Mouse (Mus musculus) heart, embryonic 16.5 days (tissue): ENCODE data around the gene Lgr5. TPM values are rescaled to one million over a fixed set of nuclear protein-coding genes. Genes with fewer than 3 reads are reported as not detected.

Source experiments
- ATAC-seq: fragments of 200-750 bp; cut with Nextera tagmentation; replicated peaks from 2 replicates; pipeline ENCODE4 v1.8.0; 2017; ENCODE audit warnings: moderate number of reproducible peaks; ENCODE audit not compliant: insufficient read depth, low FRiP score; ENCODE audit errors: extremely low read depth
- H3K27ac ChIP-seq: fragments of 300-500 bp; sonication (generic); 2 replicates; pipeline ENCODE4 v1.5.1; 2014; ENCODE audit warnings: mild to moderate bottlenecking, low read length, control low read depth, moderate library complexity
- H3K27me3 ChIP-seq: fragments of 300-500 bp; sonication (generic); 2 replicates; pipeline ENCODE4 v1.6.1; 2014; ENCODE audit warnings: low read length, mixed read lengths; ENCODE audit not compliant: control insufficient read depth, insufficient read depth
- H3K36me3 ChIP-seq: fragments of 300-500 bp; sonication (generic); 2 replicates; pipeline ENCODE4 v1.6.1; 2014; ENCODE audit not compliant: control insufficient read depth, insufficient read depth
- H3K4me1 ChIP-seq: fragments of 300-500 bp; sonication (generic); 2 replicates; pipeline ENCODE4 v1.6.1; 2014; ENCODE audit warnings: low read length, mixed read lengths; ENCODE audit not compliant: control insufficient read depth, insufficient read depth
- H3K4me2 ChIP-seq: fragments of 300-500 bp; sonication (generic); 2 replicates; pipeline ENCODE4 v1.6.1; 2014; ENCODE audit warnings: low read depth, mild to moderate bottlenecking, control low read depth, low read length
- H3K4me3 ChIP-seq: fragments of 300-500 bp; sonication (generic); 2 replicates; pipeline ENCODE4 v1.5.1; 2014; ENCODE audit warnings: mild to moderate bottlenecking, control low read depth, low read length
- H3K9ac ChIP-seq: fragments of 300-500 bp; sonication (generic); 2 replicates; pipeline ENCODE4 v1.6.1; 2014; ENCODE audit warnings: low read length, control low read depth
- H3K9me3 ChIP-seq: fragments of 300-500 bp; sonication (generic); replicated peaks from 2 replicates; pipeline ENCODE4 v1.6.1; 2016; ENCODE audit warnings: low read length; ENCODE audit not compliant: control insufficient read depth
- WGBS: fragments of 180-500 bp; shearing (Covaris S2); extraction: QIAGEN DNeasy Blood & Tissue Kit; methylation state at CpG from one replicate; pipeline ENCODE4 v1.1.7; 2014; 5-methylcytosine and 5-hydroxymethylcytosine counted together
- polyA plus RNA-seq: library from polyadenylated mRNA; unstranded; fragments of >200 nt; fragmentation: Nextera tagmentation; extraction: Ambion mirVana; gene quantifications from 2 replicates; pipeline ENCODE4 v1.2.1, GENCODE M21; 2015

Gene Lgr5
- polyA plus RNA-seq, 1 experiment from 2014 or later, result 0.53 TPM

DNA sequence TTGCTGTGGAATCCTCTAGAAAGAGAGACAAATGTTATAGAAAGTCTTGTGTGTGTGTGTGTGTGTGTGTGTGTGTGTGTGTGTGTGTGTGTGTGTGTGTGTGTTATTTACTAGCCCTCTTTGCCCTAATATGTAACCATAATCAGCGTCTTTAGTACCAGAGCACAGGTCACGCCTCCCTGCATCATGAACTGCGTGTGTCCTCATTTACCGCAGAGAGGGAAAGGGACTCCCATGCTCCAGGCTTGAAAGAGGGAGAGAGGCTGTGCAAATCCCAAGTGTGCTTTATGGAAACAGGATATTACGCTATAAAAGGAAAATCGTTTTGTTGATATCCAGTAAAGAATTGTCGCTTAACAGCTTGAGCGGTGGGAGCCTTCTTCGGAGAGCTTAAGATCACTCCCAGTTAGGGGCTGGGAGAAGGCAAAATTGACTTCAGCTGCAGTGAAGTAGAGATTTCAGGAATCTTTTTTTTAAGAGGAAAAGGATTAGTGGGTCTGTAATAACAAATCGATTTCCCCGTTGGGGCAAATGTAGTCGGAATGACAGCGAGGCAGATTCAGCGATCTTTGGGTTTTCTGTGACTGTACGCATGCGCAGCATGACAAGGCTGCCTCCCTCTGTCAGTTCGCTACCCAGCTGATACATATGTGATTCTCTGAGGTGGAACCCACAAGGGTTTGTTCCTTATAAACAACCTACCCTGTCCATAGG, 116.8 kb downstream of the Lgr5 start:
- Histone ChIP-seq H3K27ac (no peak overlapping the region), H3K9me3 (no peaks in the 10 kb centered on the region; the same call in 1 of the 2 replicates), H3K4me3 (peak overlapping the region; percentile 50), H3K27me3 (no peaks in the 10 kb centered on the region), H3K36me3 (no peaks in the 10 kb centered on the region), H3K4me1 (no peaks in the 10 kb centered on the region), H3K9ac (peak overlapping the region; percentile 41; the same call in 1 of the 2 replicates), H3K4me2 (peak overlapping the region; percentile 61)
- no peak for ATAC-seq
- 38% methylated on average over 17 of the region's 17 CpGs for WGBS

GRCm38 (mm10) chr10:115469040-115469439, 118.5 kb downstream of the Lgr5 start:
- H3K4me2 ChIP-seq, result no peak overlapping the region
- WGBS, result 33% methylated on average over 7 of the region's 7 CpGs
- no peak for ATAC-seq
- no peak overlapping the region for H3K9ac ChIP-seq
- no peaks in the 10 kb centered on the region; the same call in 1 of the 2 replicates for H3K9me3 ChIP-seq
- no peak overlapping the region for H3K27ac ChIP-seq
- no peaks in the 10 kb centered on the region for H3K4me1 ChIP-seq
- H3K27me3 ChIP-seq, result no peaks in the 10 kb centered on the region
- no peaks in the 10 kb centered on the region for H3K36me3 ChIP-seq
- H3K4me3 ChIP-seq, result no peak overlapping the region

- Histone ChIP-seq H3K9ac (no peak overlapping the region), H3K27me3 (no peaks in the 10 kb centered on the region), H3K36me3 (no peaks in the 10 kb centered on the region), H3K4me1 (no peaks in the 10 kb centered on the region), H3K4me2 (no peak overlapping the region), H3K27ac (no peak overlapping the region), H3K9me3 (no peaks in the 10 kb centered on the region; the same call in 1 of the 2 replicates), H3K4me3 (no peak overlapping the region)
- WGBS, result 53% methylated on average over 7 of the region's 7 CpGs
- no peak for ATAC-seq
Observed at GRCm38 (mm10) chr10:115468632-115469031, 118.9 kb downstream of the Lgr5 start.

DNA sequence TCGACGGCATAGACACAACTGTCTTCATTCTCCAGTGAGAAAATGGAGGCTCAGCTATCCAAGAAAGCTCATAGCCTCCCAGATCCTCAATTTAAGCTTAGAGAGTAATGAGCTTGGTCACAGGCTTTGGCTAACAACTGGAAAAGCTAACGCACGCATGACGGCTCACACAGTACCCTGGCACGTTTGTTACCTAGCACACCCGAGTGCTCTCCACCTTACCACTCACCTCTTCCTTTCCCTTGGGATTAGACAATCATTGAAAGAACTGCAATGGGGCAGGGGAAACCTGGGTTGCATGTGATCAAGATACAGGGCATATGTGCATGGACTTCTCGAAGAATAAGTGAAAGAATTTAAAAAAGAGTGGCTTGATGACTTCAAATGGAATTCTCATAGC, 119.6 kb downstream of the Lgr5 start:
- Histone ChIP-seq H3K4me1 (no peaks in the 10 kb centered on the region), H3K9me3 (no peaks in the 10 kb centered on the region; the same call in 1 of the 2 replicates), H3K27ac (no peak overlapping the region), H3K9ac (no peak overlapping the region), H3K4me2 (no peak overlapping the region), H3K27me3 (no peaks in the 10 kb centered on the region), H3K4me3 (no peak overlapping the region), H3K36me3 (no peaks in the 10 kb centered on the region)
- 82% methylated on average over 8 of the region's 8 CpGs for WGBS
- no peak for ATAC-seq

- ATAC-seq, result 0 out of 2 replicates have a peak, but pooled peaks have one; percentile 28
- H3K36me3 ChIP-seq, result no peaks in the 10 kb centered on the region
- WGBS, result 38% methylated on average over 6 of the region's 6 CpGs
Observed at GRCm38 (mm10) chr10:115465778-115466177, 121.8 kb downstream of the Lgr5 start.

DNA sequence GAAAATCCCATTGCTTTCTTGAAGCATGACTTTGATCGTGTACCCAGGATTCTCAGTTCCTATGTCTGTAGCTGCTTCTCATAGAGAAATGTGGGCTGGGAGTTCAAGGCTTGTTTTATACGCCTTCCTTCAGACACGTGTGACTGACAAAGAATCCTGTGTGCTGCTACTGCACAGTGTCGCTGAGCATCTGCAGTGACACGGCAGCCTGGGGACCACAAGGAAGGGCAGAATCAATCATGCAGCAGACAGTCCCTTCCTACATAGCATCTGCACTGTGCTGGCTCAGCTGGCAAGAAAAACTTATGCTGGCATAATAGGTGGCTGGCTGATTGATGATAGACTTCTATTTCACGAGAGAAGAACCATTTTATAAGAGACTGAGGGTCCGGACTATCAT, 122.5 kb downstream of the Lgr5 start:
- no peak for ATAC-seq
- no peaks in the 10 kb centered on the region for H3K27me3 ChIP-seq
- H3K4me2 ChIP-seq, result no peak overlapping the region
- H3K36me3 ChIP-seq, result no peaks in the 10 kb centered on the region
- no peak overlapping the region for H3K9ac ChIP-seq
- H3K9me3 ChIP-seq, result no peaks in the 10 kb centered on the region; the same call in 1 of the 2 replicates
- H3K27ac ChIP-seq, result no peak overlapping the region
- no peaks in the 10 kb centered on the region for H3K4me1 ChIP-seq
- H3K4me3 ChIP-seq, result no peak overlapping the region
- 67% methylated on average over 7 of the region's 7 CpGs for WGBS

More at GRCm38 (mm10) chr10:115465778-115466177, 121.8 kb downstream of the Lgr5 start:
- Histone ChIP-seq H3K27ac (no peak overlapping the region), H3K4me3 (no peak overlapping the region), H3K4me2 (no peak overlapping the region), H3K4me1 (no peaks in the 10 kb centered on the region), H3K9ac (no peak overlapping the region), H3K9me3 (no peaks in the 10 kb centered on the region; the same call in 1 of the 2 replicates), H3K27me3 (no peaks in the 10 kb centered on the region)

DNA sequence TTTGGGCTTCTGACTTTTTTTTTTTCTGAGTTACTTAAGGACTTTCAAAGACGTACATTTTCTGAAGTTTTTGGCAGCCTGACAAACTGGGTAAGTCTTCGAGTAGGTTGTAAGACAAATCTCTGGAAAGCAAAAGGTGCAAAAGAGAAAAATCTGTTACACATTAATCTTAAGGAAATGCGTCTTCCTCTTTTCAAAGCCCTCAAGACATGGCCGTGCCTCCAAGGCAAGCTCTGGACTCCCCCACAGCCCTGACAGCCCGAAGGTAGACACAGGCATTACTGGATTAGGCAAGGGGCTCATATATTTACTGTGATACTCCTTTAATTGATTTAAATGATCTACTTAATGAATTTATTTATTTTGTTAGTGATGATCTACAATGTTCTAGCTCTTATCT, 124.9 kb downstream of the Lgr5 start:
- H3K9me3 ChIP-seq, result no peaks in the 10 kb centered on the region
- no peaks in the 10 kb centered on the region for H3K27me3 ChIP-seq
- no peak overlapping the region for H3K9ac ChIP-seq
- no peaks in the 10 kb centered on the region for H3K36me3 ChIP-seq
- H3K27ac ChIP-seq, result no peak overlapping the region
- 55% methylated on average over 5 of the region's 5 CpGs for WGBS
- no peak for ATAC-seq
- no peak overlapping the region for H3K4me2 ChIP-seq
- no peak overlapping the region for H3K4me3 ChIP-seq
- H3K4me1 ChIP-seq, result no peaks in the 10 kb centered on the region

DNA sequence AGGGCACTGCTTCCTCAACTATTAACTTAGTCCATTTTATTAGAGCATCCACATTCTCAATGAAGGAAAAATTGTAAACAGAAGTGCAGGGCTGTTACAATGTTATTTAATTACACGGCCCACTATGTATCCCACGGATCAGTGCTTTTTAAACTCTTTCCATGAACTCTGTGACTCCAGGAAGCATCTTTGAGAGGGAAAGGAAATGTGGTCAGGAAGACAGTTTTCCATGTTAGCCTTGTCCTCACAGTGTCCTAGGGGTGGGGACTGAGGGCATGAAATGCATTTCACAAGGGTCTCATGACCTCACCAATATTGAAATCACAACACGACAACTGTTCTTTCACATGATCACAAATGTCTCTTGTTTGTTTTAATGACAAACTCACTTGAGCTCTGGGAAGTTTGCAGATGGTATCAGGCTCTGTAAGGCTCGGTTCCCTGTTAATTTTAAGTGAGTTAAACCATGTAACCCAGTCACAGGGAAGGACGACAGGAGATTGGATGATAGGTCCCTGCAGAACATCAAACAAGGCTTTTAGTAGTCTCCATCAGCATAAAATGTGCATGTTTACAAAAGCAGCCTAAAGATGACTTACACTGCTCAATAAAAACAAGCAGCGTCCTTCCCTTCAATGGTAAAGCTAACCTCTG, 130.1 kb downstream of the Lgr5 start:
- WGBS, result 52% methylated on average over 6 of the region's 6 CpGs
- ATAC-seq, result no peak
- Histone ChIP-seq H3K9ac (no peak overlapping the region), H3K4me2 (no peak overlapping the region), H3K27me3 (no peaks in the 10 kb centered on the region), H3K9me3 (no peaks in the 10 kb centered on the region), H3K4me1 (no peaks in the 10 kb centered on the region), H3K36me3 (no peaks in the 10 kb centered on the region), H3K4me3 (no peak overlapping the region), H3K27ac (no peak overlapping the region)

GRCm38 (mm10) chr10:115448614-115449013, 139.0 kb downstream of the Lgr5 start:
- Histone ChIP-seq H3K36me3 (no peaks in the 10 kb centered on the region), H3K27ac (no peak overlapping the region), H3K9me3 (peaks cover 4% of the 10 kb centered on the region), H3K27me3 (no peaks in the 10 kb centered on the region), H3K4me3 (no peak overlapping the region), H3K4me2 (no peak overlapping the region), H3K4me1 (no peaks in the 10 kb centered on the region), H3K9ac (no peak overlapping the region)
- no peak for ATAC-seq
- WGBS, result 88% methylated on average over 13 of the region's 13 CpGs
